Mouse (Mus musculus) gastrocnemius, postnatal 36 days (tissue): ENCODE data around the gene Chaf1a. TPM values are rescaled to one million over a fixed set of nuclear protein-coding genes. Genes with fewer than 3 reads are reported as not detected.
"Not testable (repeated sequence)": the region's sequence is repeated elsewhere in the genome, so short reads cannot be mapped to it uniquely, and the experiment has no call there.

Experiments used
- DNase-seq, 2 experiments: peaks; one replicate each; pipeline ENCODE4 v3.0.0; 2022
- intact Hi-C: fragments of 180-260 bp; cut with DNase I; formaldehyde crosslinking; loops from one replicate; pipeline ENCODE4 v1.15.1; 2025
- total RNA-seq, 2 experiments: library from RNA; stranded (reverse); gene quantifications; 2 replicates each; pipeline ENCODE4 v1.2.3; 2021

Gene Chaf1a
- total RNA-seq, 2 experiments from 2014 or later = 1.3 to 1.4 TPM

DNA sequence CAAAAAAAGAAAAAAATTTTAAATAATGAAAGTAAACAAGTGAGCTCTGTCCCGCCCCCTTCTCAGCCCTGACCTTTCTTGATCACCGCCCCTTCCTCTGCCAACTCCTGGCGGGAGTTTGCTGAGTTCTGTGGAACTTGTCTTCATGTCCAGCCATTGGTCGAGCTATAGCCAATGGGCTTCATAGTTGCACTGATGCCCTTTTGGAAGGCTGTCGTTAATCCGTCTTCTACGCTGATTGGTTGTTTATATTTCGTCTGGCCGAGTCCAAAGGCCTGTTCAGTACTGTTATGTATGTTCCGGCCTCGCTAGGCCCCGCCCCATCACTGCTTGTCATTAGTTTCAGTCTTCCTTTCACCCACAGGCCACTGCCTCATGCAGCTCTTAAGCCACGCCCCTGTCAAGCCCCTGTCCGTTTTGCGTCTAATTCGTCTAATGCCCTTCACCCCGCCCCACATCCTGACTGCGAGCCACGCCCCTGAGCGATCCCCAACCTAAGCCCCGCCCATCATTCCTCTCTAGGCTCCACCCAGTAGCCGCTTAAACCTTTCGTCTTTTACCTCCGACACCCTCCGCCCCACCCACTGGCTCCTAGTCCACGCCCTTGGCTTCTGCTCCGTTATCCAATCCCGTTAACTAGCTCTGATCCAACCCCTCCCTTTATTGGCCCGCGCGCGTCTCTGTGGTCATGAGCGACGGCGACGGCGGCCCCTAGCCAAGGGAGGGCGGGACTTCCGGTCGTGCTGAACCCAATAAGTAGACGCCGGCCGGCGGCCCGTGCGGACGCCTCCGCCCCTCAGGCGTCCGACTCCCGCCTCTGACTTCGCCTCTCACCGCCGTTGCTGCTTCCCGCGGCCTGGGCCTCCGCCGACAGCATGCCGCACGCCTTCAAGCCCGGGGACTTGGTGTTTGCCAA, 38.9 kb downstream of the Chaf1a start, which contains the start of gene Hdgfl2:
TSS of gene Hdgfl2 (plus strand) at position 755 of the 916 bp plus-strand sequence.
- intact Hi-C loops = no loop called here
- peak; percentile 99 to 100 for DNase-seq

DNA sequence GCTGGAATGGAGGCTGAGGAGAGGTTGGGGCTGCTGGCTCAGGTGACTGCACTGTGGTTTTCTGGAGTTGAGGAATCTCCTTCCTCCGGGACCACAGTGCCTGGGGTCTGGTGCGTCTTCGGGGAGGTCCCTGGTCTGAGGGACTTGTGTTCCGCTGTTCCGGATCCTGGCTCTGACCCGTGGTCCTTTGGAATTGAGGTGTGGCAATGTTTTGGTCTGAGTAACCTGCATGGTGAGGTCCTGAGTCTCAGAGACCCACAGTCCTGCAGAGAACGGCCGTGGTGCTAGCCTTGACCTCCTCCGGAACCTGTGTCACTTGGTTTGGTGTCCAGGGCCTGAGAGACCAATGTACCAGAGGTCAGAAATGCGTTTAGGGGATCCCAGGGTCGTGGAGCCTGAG, 39.7 kb downstream of the Chaf1a start:
- intact Hi-C loops = no loop called here
- DNase-seq = no peak

DNA sequence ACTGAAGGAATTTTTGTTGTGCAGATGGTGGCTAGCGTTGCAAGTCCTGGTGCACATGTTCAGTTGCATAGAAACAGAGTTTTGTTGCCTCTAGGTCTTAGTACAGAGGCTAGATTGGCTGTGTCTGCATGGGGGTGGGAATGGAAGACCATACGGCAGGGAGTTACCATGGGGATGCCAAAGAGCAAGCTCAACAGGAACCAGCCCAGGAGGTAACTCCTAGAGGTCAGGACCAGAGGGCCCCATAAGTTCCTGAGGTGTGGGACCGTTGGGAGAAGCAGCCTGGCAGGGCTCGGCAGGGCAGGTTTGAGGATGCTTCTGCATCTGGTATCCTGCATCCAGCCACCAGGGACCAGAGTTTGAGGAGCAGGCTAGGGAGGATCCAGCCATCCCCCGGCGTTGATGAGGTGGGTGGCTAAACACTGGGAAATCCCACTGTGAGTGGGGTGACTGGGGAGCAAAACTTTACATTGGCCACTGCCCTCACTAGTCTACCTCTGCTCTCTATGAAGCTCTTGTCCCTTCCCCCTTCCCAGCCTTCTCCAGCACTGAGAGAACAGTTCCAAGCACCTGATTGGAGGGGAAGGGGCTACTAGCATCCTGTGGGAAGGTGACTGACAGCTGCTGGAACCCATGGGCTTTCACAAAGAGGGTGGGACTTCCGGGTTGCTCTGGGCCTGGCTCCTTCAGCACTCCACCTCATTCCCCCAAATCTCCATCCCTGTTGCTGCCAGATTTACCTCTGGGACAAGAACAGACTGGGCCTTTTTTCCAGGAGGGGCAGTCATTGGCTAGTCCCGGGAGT, 40.7 kb downstream of the Chaf1a start:
- intact Hi-C loops = no loop called here
- DNase-seq = no peak

DNA sequence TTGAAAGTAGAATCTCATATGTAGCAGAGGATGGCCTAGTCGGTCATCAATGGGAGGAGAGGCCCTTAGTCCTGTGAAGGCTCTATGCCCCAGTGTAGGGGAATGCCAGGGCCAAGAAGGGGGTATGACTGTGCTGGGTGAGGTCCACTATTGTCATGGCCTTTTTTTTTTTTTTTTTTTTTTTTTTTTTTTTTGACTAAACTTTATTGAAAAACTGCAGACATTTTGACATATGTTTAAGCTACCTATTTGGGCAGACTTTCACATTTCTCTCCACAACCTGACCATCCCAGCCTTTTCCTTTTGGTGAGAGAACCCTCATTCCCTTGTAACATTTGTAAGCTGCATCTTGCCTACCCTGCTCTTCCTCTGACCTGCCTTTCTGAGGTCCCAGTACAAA, 52.1 kb downstream of the Chaf1a start:
- no peak for DNase-seq
- intact Hi-C loops = loop anchor here (5.0 kb wide), 1 partner anchor 940 kb away; the partner anchor contains the start of gene Khsrp

DNA sequence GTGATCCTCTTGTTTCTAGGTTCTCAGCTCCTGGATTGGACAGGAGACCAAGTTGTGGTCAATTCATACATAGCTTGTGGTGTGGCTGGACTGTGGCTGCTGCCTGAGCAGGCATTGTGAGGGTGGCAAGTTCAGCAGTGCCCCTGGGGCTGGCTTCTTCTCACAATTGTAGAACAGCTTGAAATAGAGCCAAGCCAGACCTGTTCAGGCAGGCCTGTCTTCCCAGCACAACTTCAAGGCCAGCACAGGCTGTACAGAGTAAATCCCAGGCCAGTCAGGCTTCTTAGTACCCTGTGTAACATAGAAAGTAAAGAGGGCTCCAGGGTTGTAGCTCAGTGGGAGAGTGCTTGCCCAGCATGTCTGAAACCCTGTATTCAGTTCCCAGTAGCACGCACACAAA, 52.6 kb downstream of the Chaf1a start:
- intact Hi-C loops = loop anchor here (5.0 kb wide), 1 partner anchor 940 kb away; the partner anchor contains the start of gene Khsrp
- DNase-seq = no peak

DNA sequence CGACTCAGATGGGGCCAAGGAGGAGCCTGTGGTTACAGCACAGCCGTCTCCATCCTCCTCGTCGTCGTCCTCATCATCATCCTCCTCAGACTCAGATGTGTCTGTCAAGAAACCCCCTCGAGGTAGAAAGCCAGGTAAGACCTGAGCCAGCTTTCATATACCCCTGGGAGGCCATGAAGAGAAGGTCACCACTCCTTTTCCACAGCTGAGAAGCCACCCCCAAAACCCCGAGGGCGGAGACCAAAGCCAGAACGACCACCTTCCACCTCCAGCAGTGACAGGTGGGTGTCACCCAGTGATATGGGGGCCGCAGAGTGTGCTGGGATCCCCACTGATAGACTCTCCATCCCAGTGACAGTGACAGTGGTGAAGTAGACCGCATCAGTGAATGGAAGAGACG, 56.6 kb downstream of the Chaf1a start:
- DNase-seq = no peak
- intact Hi-C loops = no loop called here

DNA sequence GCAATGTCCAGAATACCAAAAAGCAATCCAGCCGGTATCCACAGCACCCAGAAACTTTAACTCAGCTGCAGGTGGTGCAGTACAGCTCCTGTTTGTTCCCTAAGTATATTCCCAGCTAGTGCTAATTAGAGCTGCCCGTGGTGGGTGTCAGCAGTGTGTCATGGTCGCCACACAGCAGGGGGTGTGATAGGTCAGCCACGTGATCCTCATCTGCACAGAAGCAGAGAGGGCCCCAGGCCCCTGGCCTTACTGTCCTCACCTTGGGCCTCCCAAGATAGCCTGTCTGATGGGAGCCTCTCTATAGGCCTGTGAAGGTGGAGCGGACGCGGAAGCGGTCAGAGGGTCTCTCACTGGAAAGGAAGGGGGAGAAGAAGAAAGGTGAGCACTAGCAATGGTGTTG, 57.9 kb downstream of the Chaf1a start:
- intact Hi-C loops = no loop called here

DNA sequence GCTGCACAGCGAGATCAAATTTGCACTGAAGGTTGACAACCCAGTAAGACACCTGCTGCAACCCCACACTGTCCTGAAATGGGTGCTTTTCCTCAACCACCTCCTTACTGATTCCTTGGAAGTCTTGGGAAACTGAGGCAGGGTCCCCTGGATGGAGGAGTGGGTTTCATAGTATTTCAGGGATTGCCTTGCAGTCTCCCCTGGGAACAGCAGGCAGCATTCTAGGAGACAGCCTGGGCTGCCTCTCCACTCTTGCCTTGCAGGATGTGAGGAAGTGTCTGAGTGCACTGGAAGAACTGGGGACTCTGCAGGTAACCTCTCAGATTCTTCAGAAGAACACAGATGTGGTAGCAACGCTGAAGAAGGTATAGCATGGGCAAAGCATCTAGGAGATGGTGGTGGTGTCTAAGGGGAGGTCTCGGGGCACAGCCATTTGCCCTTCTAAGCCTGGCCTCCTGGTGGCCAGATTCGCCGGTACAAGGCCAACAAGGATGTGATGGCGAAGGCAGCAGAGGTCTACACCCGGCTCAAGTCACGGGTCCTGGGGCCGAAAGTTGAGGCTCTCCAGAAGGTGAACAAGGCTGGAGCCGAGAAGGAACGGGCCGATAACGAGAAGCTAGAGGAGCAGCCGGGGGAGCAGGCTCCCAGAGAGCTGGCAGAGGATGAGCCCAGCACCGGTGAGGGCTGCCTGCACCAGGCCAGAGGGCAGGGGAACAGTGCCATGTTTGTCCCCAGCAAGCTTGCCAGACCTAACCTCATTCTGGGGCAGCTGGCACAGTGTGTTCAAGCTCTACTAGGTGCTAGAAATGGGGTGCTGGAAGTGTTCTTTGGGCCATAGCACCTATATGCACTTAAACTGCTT, 58.7 kb downstream of the Chaf1a start:
- intact Hi-C loops = no loop called here
- DNase-seq = peak in 1 of 2 experiments; percentile 41

More for the DNA sequence above, 57.9 kb downstream of the Chaf1a start:
- no peak for DNase-seq

DNA sequence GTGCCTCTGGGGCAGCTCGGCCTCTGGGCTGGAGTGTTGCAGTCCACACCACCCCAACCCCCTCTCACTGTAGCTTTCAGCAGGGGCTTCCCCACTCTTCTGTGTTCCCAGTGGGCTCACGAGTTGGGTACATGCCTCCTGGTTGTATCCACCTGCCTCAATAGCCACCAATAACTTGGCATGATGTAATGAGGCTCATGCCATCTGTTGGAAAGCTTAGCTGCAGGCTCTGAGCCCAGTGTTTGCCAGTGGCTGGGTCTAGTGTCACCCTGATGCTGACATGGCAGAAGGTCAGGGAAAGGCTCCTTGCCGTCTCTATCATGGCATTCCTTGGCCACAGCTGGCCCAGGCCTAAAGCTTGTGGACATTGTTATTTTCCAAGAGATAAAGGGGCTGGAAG, 60.6 kb downstream of the Chaf1a start:
- intact Hi-C loops = no loop called here

DNA sequence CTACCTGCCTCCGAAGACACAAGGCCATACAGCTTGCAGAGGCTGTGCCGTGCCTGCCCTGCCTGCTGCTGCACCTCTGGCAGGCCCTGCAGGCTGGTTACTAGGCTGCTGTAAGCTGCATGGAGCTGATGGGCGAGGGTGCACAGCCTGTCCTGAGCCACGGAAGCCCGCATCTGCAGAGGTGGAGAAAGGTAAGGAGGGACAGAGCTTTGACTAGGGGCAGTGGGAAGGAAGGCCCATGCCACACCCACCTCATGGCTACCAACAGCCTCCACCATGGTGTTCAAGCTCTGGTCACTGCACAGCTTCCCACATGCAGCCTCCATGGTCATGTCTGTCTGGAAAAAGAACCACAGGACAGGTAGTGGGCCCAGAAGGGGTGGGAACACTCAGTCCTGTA, 61.9 kb downstream of the Chaf1a start:
- intact Hi-C loops = no loop called here
- DNase-seq = no peak

More for the DNA sequence above, 60.6 kb downstream of the Chaf1a start:
- DNase-seq = peak in 1 of 2 experiments; percentile 39

DNA sequence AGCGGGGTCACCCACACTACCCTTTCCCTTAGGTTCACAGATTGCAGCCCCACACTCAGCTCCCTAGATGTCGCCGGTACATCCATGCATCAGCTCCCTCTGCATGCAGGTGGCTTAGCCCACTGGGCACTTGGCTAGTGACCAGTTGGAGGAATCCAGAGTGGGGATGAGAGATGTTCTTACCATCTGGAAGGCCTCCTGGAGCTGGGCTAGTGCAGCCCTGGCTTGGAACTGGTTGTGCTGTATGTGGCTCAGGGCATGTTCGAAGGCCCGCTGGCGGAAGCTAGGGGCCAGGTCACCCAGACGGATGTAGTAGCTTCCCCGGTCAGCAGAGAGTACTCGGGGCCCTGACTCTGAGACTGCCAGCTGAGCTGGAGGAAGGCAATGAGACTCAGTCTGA, 62.7 kb downstream of the Chaf1a start:
- intact Hi-C loops = no loop called here
- DNase-seq = no peak

DNA sequence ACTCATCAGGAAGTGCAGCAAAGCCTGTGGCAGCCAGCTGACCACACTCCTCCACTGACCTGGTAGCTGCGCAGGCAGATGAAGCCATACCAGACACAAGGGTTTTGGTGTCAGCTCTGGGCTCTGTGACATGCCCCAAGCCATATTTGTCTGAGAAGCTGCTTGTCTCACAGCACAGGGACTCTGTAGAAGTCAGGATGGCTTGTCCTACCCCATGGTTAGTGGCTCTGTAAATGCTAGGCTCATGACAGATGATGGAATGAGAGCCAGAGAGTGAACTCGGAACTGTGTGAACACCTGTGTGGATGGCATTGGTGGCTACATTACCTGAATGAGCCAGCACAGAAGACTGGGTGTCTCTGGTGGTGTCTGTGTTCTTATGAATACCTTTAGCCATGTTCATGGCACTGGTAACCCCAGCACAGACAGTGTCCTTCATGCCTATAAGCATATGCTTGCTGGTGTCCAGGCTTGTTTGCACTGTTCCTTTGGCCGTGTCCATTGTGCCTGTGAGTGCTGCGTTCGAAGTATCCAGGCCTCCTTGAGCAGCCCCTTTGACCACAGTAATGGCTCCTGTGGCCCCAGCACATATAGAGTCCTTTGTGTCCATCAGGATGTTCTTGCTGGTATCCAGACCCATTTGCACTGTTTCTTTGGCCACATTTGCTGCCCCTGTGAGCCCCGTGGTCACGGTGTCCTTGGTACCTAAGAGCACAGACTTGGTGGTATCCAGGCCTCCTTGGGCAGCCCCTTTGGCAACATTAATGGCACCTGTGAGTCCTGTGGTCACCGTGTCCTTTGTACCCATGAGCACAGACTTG, 63.4 kb downstream of the Chaf1a start:
- no peak for DNase-seq
- intact Hi-C loops = no loop called here

DNA sequence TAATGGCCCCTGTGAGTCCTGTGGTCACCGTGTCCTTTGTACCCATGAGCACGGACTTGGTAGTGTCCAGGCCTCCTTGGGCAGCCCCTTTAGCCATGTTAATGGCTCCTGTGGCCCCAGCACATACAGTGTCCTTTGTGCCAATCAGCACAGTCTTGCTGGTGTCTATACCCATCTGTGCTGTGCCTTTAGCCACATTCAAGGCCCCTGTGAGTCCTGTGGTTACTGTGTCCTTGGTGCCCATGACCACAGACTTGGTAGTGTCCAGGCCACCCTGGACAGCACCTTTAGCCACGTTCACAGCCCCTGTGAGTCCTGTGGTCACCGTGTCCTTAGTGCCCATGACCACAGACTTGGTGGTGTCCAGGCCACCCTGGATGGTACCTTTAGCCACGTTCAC, 64.6 kb downstream of the Chaf1a start:
- intact Hi-C loops, DNase-seq: not testable (repeated sequence)

DNA sequence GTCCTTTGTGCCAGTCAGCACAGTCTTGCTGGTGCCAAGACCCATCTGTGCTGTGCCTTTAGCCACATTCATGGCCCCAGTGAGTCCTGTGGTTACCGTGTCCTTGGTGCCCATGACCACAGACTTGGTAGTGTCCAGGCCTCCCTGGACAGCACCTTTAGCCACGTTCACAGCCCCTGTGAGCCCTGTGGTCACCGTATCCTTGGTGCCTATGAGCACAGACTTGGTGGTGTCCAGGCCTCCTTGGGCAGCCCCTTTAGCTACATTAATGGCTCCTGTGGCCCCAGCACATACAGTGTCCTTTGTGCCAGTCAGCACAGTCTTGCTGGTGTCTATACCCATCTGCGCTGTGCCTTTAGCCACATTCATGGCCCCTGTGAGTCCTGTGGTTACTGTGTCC, 66.2 kb downstream of the Chaf1a start:
- intact Hi-C loops, DNase-seq: not testable (repeated sequence)

DNA sequence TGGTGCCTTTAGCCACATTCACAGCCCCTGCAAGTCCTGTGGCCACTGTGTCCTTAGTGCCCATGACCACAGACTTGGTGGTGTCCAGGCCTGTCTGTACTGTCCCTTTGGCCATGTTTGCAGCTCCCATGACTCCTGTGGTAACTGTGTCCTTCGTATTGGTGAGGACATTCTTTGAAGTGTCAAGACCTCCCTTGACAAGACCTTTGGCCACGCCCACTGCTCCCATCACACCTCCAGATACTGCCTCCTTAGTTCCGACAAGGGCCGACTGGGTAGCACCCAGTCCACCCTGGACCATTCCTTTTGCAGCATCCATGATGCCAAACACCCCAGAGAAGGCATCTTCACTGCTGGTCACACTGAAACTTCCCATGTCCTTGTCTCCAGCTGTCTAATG, 66.7 kb downstream of the Chaf1a start:
- intact Hi-C loops = no loop called here
- DNase-seq = no peak

DNA sequence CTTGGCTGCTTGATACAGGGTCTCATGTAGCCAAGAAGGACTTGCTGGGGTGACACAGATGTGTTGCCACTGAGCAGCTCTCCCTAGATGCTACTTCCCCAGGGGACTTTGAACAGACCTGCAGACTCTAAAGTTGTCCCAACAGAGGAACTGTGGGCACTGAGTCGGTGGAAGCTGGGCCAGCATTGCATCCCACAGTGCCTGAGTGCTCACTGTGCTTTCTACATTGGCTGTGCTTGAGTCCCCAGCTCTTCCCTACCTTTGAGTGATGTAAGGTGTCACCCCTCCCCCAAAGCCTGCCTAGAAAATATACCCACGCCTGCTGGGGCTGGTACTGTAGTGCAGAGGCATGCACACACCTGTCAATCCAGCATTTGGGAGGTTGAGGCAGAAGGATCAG, 67.5 kb downstream of the Chaf1a start:
- DNase-seq = no peak
- intact Hi-C loops = no loop called here

DNA sequence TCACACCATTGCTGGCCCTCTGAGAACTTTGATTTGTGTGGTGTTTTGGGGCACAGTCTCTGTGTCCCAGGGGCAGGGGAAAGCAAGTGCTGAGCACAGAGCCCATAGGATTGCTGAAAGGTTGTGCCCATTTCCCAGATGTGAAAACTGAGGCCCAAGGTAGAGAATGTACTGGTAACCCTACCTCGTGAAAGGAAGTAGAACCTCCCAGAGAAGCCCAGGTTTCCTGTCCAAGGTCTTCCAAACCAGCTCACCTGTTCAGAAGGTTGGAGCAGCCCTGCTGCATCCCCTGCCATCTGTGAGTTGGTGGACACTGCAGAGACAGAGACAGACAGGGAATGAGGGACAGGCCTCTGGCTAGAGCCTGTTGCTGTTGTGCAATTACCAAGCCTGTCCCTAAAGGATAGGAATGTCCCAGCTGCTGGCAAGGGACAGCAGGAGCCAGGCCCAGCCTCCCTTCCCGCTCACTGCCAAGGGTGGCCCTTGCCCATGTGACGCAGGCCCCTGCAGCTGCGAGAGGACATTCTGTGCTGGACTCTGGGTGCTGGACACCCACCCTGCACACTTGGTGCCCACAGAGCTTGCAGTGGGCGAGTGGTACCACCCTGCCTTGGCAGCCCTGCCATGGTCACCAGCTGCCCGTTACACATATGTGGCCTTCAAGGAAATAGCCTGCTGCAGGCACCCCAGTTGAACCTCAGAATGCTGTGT, 68.2 kb downstream of the Chaf1a start:
- intact Hi-C loops = no loop called here
- DNase-seq = peak; percentile 79 to 83

DNA sequence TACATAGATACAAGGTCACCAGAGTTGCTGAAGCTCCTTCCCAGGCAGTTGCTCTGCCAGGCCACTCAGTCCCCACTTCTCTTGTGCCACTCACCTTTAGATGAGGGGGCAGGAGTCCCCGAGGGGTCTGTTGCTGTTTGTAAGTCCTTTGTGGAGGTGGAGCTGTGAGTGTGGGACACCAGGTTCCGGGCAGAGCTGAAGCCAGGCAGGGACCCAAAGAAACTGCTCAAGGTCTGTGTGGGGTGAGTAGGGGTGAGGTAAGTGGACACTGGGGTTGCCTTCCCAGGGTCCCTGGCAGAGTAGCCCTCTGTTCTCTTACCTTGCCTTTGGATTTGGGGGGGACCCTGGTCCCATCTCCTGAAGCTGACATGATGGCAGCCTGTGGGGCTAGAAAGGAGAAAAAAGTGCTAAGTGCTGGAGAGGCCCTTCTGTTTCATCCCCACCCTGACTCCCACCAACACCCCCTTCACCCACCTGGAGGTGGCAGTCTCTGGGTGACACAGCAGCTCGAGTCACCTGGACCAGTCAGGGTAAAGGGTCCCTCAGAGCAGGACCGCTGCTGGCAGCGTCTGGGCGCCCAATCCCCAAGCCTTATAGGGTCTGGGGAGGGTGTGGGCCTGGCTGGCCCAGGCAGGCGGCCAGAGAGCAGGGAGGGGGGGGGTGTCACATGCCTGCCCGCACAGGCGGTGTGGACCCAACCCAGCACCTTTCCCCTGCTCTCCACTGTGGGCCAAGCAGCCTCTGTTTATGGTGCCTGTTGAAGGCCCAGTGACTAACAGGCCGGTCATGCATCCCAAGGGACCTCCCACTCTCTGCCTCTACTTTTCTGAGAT, 69.2 kb downstream of the Chaf1a start, which contains the start of gene Plin4:
TSS of gene Plin4 (minus strand) at position 585 of the 833 bp plus-strand sequence.
- intact Hi-C loops = no loop called here
- peak; percentile 45 to 74 for DNase-seq
